In the genomic region with DNA sequence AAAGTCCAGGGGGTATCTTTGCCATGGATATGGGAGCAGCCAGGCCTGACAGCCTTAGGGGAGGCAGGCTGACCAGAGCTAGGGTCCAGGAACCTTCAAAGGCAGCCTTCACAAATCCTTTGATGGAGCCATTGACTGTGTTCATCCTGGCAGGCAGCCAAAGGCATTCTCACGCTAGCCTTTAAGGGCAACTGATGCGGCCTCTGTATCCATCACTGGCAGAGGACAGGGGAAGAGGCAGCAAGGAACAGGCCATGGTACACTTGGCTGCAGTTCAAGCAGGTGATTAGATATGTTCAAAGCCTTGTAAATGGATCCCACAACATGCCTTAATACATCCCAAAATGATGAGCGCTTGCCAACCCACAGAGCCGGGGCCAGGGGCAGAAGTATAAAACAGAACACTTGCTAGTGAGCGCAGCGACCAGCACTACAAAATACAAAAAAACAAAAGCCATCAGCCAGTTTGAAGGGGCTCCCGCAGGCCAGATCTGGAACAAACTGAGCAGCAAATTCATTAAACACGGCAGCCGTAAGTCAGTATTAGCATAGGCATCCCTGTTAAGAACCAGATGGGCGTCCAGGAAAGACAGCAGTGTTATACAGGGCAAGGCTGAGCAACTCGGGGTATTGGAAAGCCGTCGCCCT, we compare ENCODE assay signal across 12 mouse cellular contexts. TPM values are rescaled to one million over a fixed set of nuclear protein-coding genes. Genes with fewer than 3 reads are reported as not detected.
DNase-seq lines count a peak whose midpoint lies in the region; ATAC-seq lines count a peak whose summit lies in the region.
"Had no signal": no experiment of that assay in that cellular context is flagged by ENCODE, and none has a peak within 500 bp of the region (broad histone marks: within the 10 kb centered on the region; RNA-seq: fewer than 3 reads in every experiment).

No protein-coding gene starts in this region.

- no peaks in the 10 kb centered on the region for H3K36me3 ChIP-seq in forebrain, embryonic 15.5 days
- H3K36me3 ChIP-seq in midbrain, embryonic 14.5 days (ENCODE audit: control insufficient read depth, insufficient read depth, low read length) = no peaks in the 10 kb centered on the region

- ATAC-seq in forebrain, embryonic 15.5 days (replicated peaks) = peak; percentile 38; the same call in 1 of the 2 replicates
- no peak for ATAC-seq in midbrain, embryonic 14.5 days (ENCODE audit: low FRiP score, low TSS enrichment)

- no peaks in the 10 kb centered on the region for H3K9me3 ChIP-seq in forebrain, embryonic 15.5 days
- H3K9me3 ChIP-seq in midbrain, embryonic 14.5 days (ENCODE audit: control insufficient read depth, low read length) = no peaks in the 10 kb centered on the region

- no peak overlapping the region for H3K4me2 ChIP-seq in forebrain, embryonic 15.5 days (replicated peaks)
- H3K4me2 ChIP-seq in midbrain, embryonic 14.5 days (ENCODE audit: low read length) = no peak overlapping the region

- H3K9ac ChIP-seq in forebrain, embryonic 15.5 days (replicated peaks) = no peak overlapping the region
- no peak overlapping the region; the same call in 1 of the 2 replicates for H3K9ac ChIP-seq in midbrain, embryonic 14.5 days (replicated peaks; ENCODE audit: low read length)

- whole genome bisulfite sequencing in forebrain, embryonic 15.5 days = 23% methylated on average over 13 of the region's 13 CpGs
- 32% methylated on average over 13 of the region's 13 CpGs for WGBS in midbrain, embryonic 14.5 days

- no peak overlapping the region for H3K4me3 ChIP-seq in forebrain, embryonic 15.5 days
- H3K4me3 ChIP-seq in midbrain, embryonic 14.5 days (replicated peaks; ENCODE audit: low read depth, low read length) = no peak overlapping the region

- H3K27me3 ChIP-seq in forebrain, embryonic 15.5 days = no peaks in the 10 kb centered on the region
- H3K27me3 ChIP-seq in midbrain, embryonic 14.5 days (ENCODE audit: control insufficient read depth, insufficient read depth, low read length) = no peaks in the 10 kb centered on the region

- no peak overlapping the region; the same call in 1 of the 2 replicates for H3K27ac ChIP-seq in forebrain, embryonic 15.5 days (replicated peaks)
- H3K27ac ChIP-seq in midbrain, embryonic 14.5 days (replicated peaks; ENCODE audit: low read depth, low read length) = peak overlapping the region; percentile 6

- peaks cover 14% of the 10 kb centered on the region for H3K4me1 ChIP-seq in forebrain, embryonic 15.5 days
- peaks cover 22% of the 10 kb centered on the region for H3K4me1 ChIP-seq in midbrain, embryonic 14.5 days (ENCODE audit: control insufficient read depth, insufficient read depth, low read length)

- peak; percentile 13 for DNase-seq in NIH3T3 (ENCODE audit: low read depth)
- DNase-seq in adrenal gland, adult (ENCODE audit: inconsistent age in 2 of 2, low spot score in 1 of 2) = peak; percentile 67 to 85
- peak; percentile 78 for DNase-seq in midbrain, embryonic 14.5 days
- no peak for DNase-seq in T-cell, adult 2 months (ENCODE audit: low spot score)
- no peak for DNase-seq in layer of hippocampus, postnatal 14 days (ENCODE audit: low spot score in 2 of 2)
- DNase-seq in frontal cortex, postnatal 14 days (ENCODE audit: low spot score in 2 of 2) = no peak
- DNase-seq: cerebellum, postnatal 36 days; kidney, postnatal 36 days; lung, adult 2 months; right cerebral cortex, adult 18-20 months had no signal

RNA-seq across cellular contexts. Expression of a gene that starts 19.0 kb away (rescaled TPM):
- 0.54 and 0.64 TPM in 2 replicates for polyA plus RNA-seq in forebrain, embryonic 15.5 days (2015; fragmentation: Nextera tagmentation; extraction: Ambion mirVana)
- 0.87 and 0.98 TPM in 2 replicates for polyA plus RNA-seq in midbrain, embryonic 14.5 days (2014; fragmentation: Nextera tagmentation; extraction: Ambion mirVana)
- total RNA-seq in layer of hippocampus, postnatal 14 days (2021) = 1 to 10 TPM; 3.6 to 5.2 TPM
- polyA plus RNA-seq: limb, embryonic 11.5 days had no signal

Comparison
In these comparisons a context has a peak if more than half of its experiments do, and no peak if none do; other contexts are left out.
1. DNase-seq: peak in NIH3T3 (single experiment), adrenal gland, adult (2 of 2) and midbrain, embryonic 14.5 days (single experiment); none in T-cell, adult 2 months (single experiment), layer of hippocampus, postnatal 14 days (0 of 2) and frontal cortex, postnatal 14 days (0 of 2).